Mouse (Mus musculus) cerebellum, adult 8-10 months (tissue): ENCODE data around the gene Rsph14.

ENCODE experiments used
- DNase-seq: peaks from one replicate; pipeline ENCODE4 v3.0.0; 2022

The Rsph14 gene

GRCm38 (mm10) chr10:74929578-74929977 lies 102.8 kb downstream of the Rsph14 start:
- DNase-seq, result no peak

GRCm38 (mm10) chr10:74928276-74928675 lies 104.1 kb downstream of the Rsph14 start:
- no peak for DNase-seq

- DNase-seq, result peak; percentile 81
Observed at GRCm38 (mm10) chr10:74925324-74925723, 107.1 kb downstream of the Rsph14 start.

- DNase-seq, result no peak
Observed at GRCm38 (mm10) chr10:74924274-74924673, 108.1 kb downstream of the Rsph14 start.

GRCm38 (mm10) chr10:74922763-74923162 lies 109.6 kb downstream of the Rsph14 start:
- DNase-seq, result peak; percentile 67

- DNase-seq, result no peak
Observed at GRCm38 (mm10) chr10:74921614-74922013, 110.8 kb downstream of the Rsph14 start.

GRCm38 (mm10) chr10:74920853-74921567 lies 111.4 kb downstream of the Rsph14 start:
- DNase-seq, result no peak

- no peak for DNase-seq
Observed at GRCm38 (mm10) chr10:74919277-74919676, 113.1 kb downstream of the Rsph14 start.

GRCm38 (mm10) chr10:74908431-74908830 lies 124.0 kb downstream of the Rsph14 start:
- DNase-seq, result no peak
